Mouse (Mus musculus) gastrocnemius, postnatal 25 days (tissue): ENCODE measurements around the gene Shkbp1. TPM values are rescaled to one million over a fixed set of nuclear protein-coding genes. Genes with fewer than 3 reads are reported as not detected.

Source experiments
- DNase-seq: peaks from one replicate; pipeline ENCODE4 v3.0.0; 2022
- total RNA-seq, 2 experiments: library from RNA; stranded (reverse); gene quantifications; 1 replicate in 1 of 2; 2 replicates in 1 of 2; pipeline ENCODE4 v1.2.3; 2021

Gene Shkbp1
- total RNA-seq, 2 experiments from 2014 or later = 1.00 to 3.1 TPM

GRCm38 (mm10) chr7:27310306-27310705 is 45.5 kb downstream of the Shkbp1 start:
- DNase-seq = no peak

- DNase-seq = no peak
Measured at GRCm38 (mm10) chr7:27309832-27310231, 46.0 kb downstream of the Shkbp1 start.

GRCm38 (mm10) chr7:27308821-27309549 is 46.8 kb downstream of the Shkbp1 start:
- DNase-seq = no peak

GRCm38 (mm10) chr7:27307551-27307950 is 48.3 kb downstream of the Shkbp1 start:
- DNase-seq = no peak

GRCm38 (mm10) chr7:27306161-27307160 is 49.4 kb downstream of the Shkbp1 start:
- DNase-seq = no peak

- DNase-seq = no peak
Measured at GRCm38 (mm10) chr7:27305091-27305730, 50.6 kb downstream of the Shkbp1 start.

GRCm38 (mm10) chr7:27302172-27302571 is 53.6 kb downstream of the Shkbp1 start:
- peak; percentile 60 for DNase-seq

GRCm38 (mm10) chr7:27300801-27301200 is 55.0 kb downstream of the Shkbp1 start:
- DNase-seq = no peak

- no peak for DNase-seq
Measured at GRCm38 (mm10) chr7:27300351-27300750, 55.5 kb downstream of the Shkbp1 start.

- no peak for DNase-seq
Measured at GRCm38 (mm10) chr7:27298816-27299215, 57.0 kb downstream of the Shkbp1 start.

GRCm38 (mm10) chr7:27298033-27298610 is 57.7 kb downstream of the Shkbp1 start:
- no peak for DNase-seq

- no peak for DNase-seq
Measured at GRCm38 (mm10) chr7:27296518-27296917, 59.3 kb downstream of the Shkbp1 start.

- DNase-seq = no peak
Measured at GRCm38 (mm10) chr7:27295956-27296355, 59.9 kb downstream of the Shkbp1 start.

Other genes starting within 250 kb of the Shkbp1 start
- gene Cyp2f2, start 236.1 kb downstream of the Shkbp1 start, total RNA-seq = 1 to 10 TPM in 1 of 2 experiments, not detected in 1; 3.4 TPM
- not detected for gene Cyp2t4, start 202.3 kb downstream of the Shkbp1 start, total RNA-seq
- gene Egln2, start 189.2 kb downstream of the Shkbp1 start, total RNA-seq = 100 to 1,000 TPM in 1 of 2 experiments, 10 to 100 TPM in 1; 92.9 to 103 TPM
- gene Rab4b, start 177.1 kb downstream of the Shkbp1 start, total RNA-seq = 10 to 100 TPM; 10.1 to 10.4 TPM
- not detected for gene Gm21983, start 174.9 kb downstream of the Shkbp1 start, total RNA-seq
- gene Mia, start 174.9 kb downstream of the Shkbp1 start, total RNA-seq = not detected
- 10 to 100 TPM; 12.1 to 13.0 TPM for gene BC024978, start 160.2 kb downstream of the Shkbp1 start, total RNA-seq
- 10 to 100 TPM; 31.4 to 31.8 TPM for gene Snrpa, start 159.7 kb downstream of the Shkbp1 start, total RNA-seq
- 1 to 10 TPM; 2.3 to 3.6 TPM for gene Itpkc, start 127.4 kb downstream of the Shkbp1 start, total RNA-seq
- gene Coq8b, start 123.0 kb downstream of the Shkbp1 start, total RNA-seq = 1 to 10 TPM; 3.0 to 4.9 TPM
- gene Numbl, start 97.6 kb downstream of the Shkbp1 start, total RNA-seq = 1 to 10 TPM; 3.6 to 5.4 TPM
- 10 to 100 TPM; 69.4 to 77.8 TPM for gene Ltbp4, start 18.3 kb downstream of the Shkbp1 start, total RNA-seq
- not detected for gene Gm20479, start 1.4 kb upstream of the Shkbp1 start, total RNA-seq
- gene Sptbn4, start 91.7 kb upstream of the Shkbp1 start, total RNA-seq = under 1 TPM in 1 of 2 experiments, not detected in 1; 0.05 TPM
- 10 to 100 TPM; 11.0 to 17.2 TPM for gene Blvrb, start 92.0 kb upstream of the Shkbp1 start, total RNA-seq
- 1 to 10 TPM; 3.8 to 7.3 TPM for gene Sertad3, start 117.7 kb upstream of the Shkbp1 start, total RNA-seq
- 1 to 10 TPM; 6.8 to 7.5 TPM for gene Sertad1, start 130.9 kb upstream of the Shkbp1 start, total RNA-seq
- gene Prx, start 143.3 kb upstream of the Shkbp1 start, total RNA-seq = 10 to 100 TPM; 11.6 to 13.0 TPM
- gene Hipk4, start 167.2 kb upstream of the Shkbp1 start, total RNA-seq = under 1 TPM; 0.13 to 0.18 TPM
- 10 to 100 TPM; 14.9 to 15.0 TPM for gene Pld3, start 197.2 kb upstream of the Shkbp1 start, total RNA-seq
- gene 2310022A10Rik, start 197.2 kb upstream of the Shkbp1 start, total RNA-seq = 100 to 1,000 TPM in 1 of 2 experiments, 10 to 100 TPM in 1; 88.3 to 110 TPM
- gene Akt2, start 235.5 kb upstream of the Shkbp1 start, total RNA-seq = 100 to 1,000 TPM; 135 to 147 TPM